Mouse (Mus musculus) cortical plate, adult 2 months (tissue): ENCODE measurements around the gene Dusp6. TPM values are rescaled to one million over a fixed set of nuclear protein-coding genes. Genes with fewer than 3 reads are reported as not detected.
"Not testable (repeated sequence)": the region's sequence is repeated elsewhere in the genome, so short reads cannot be mapped to it uniquely, and the experiment has no call there.

Experiments
- H3K27ac ChIP-seq: fragments of 200-500 bp; 2 replicates; pipeline ENCODE4 v1.5.1; 2012; ENCODE audit warnings: low read length, control low read depth, inconsistent platforms; ENCODE audit not compliant: insufficient read depth
- H3K4me1 ChIP-seq: fragments of 200-500 bp; 2 replicates; pipeline ENCODE4 v1.6.1; 2011; ENCODE audit warnings: low read length; ENCODE audit not compliant: control insufficient read depth, insufficient read depth
- H3K4me3 ChIP-seq: fragments of 200-500 bp; 2 replicates; pipeline ENCODE4 v1.5.1; 2011; ENCODE audit warnings: mild to moderate bottlenecking, low read length, control low read depth; ENCODE audit not compliant: insufficient read depth
- CTCF ChIP-seq: fragments of 200-500 bp; IDR thresholded peaks from 2 replicates; pipeline ENCODE4 v1.5.1; 2011; ENCODE audit warnings: mild to moderate bottlenecking, control low read depth, low read length; ENCODE audit not compliant: insufficient read depth; ENCODE audit errors: extremely low read depth
- POLR2A ChIP-seq: fragments of 200-500 bp; IDR thresholded peaks from 2 replicates; pipeline ENCODE4 v1.6.1; 2011; ENCODE audit warnings: mild to moderate bottlenecking, low read length, control low read depth; ENCODE audit not compliant: insufficient read depth; ENCODE audit errors: extremely low read depth
- polyA plus RNA-seq: library from polyadenylated mRNA; depleted of rRNA; stranded (reverse); fragments of >200 nt; gene quantifications from 2 replicates; pipeline ENCODE4 v1.2.3, GENCODE M21; 2012; rRNA removed

Dusp6 gene
- 69.9 and 75.8 TPM in 2 replicates for polyA plus RNA-seq

DNA sequence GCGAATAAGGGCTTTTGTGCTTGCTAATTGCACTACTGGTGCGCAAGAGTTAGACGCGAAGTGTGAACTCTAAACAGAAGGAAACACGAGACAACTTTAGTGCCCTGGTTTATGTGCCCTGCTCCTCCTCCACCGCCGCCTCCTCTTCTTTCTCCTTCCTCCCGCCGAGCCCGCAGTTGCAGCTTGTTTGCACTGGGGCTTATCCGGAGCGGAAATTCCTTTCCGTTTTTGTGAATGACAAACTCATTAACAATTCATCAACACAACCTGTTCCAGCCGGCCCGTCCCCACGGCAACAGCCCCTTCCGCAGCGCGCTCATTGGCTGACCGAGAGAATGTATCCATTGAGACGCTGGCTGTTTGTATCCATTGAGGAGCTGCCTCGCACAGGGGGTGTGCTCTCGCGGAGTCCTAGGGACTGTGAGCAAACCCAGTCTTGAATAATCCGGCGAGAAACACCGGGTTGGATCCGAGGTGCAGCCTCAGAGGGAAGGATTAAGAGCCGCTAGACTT lies at the start of gene Dusp6:
Gene Dusp6 (plus strand): TSS at position 365 of the 513 bp plus-strand sequence.
- no peaks in the 10 kb centered on the region for H3K4me1 ChIP-seq
- H3K27ac ChIP-seq = peak within 1 kb of the TSS; percentile 99
- peak; percentile 100 for TF ChIP-seq POLR2A
- no peak for TF ChIP-seq CTCF
- peak within 1 kb of the TSS; percentile 93 for H3K4me3 ChIP-seq

DNA sequence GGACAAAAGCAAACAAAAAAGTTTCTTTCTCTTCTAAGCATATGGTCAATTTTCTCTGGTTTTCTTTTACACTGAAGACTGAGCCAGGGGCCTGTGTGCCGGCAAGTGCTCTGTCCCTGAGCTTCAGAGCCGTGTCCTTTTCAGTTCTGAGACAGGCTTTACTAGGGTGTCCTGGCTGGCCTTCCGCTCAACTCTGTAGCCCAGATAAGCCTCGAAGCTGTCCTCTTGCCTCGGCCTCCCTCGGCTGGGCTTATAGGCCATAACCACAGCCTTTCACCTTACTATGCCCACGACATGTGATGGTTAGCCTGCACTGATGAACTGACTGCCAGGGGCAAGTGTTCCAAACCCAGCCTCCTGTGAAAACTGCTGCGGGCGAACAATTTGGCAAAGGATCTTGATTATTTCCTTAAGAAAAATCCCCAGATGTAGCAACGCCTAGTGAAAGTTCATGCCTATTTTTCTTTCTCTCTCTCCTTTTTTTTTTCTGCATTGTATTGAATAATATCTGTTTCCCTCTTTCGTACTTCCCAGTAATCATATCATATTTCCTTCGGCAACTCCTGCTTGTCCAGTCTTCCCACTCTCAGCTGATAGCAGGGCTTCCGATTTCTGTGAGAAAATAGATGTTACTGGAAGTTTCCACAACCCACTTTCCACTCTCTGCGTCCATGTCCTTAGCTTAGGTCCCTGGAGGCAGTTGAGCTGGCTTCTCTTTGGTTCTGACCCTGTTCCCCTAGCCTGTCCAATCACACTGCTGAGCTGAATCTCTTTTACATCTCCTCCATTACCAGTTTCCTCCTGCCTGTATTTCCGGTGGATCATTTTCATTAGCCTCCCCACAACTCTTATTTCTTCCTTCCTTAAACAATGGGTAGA lies 48.4 kb upstream of the Dusp6 start:
- Histone ChIP-seq H3K4me3 (no peak overlapping the region), H3K4me1 (no peaks in the 10 kb centered on the region), H3K27ac (no peak overlapping the region)
- TF ChIP-seq CTCF (no peak), POLR2A (no peak)

DNA sequence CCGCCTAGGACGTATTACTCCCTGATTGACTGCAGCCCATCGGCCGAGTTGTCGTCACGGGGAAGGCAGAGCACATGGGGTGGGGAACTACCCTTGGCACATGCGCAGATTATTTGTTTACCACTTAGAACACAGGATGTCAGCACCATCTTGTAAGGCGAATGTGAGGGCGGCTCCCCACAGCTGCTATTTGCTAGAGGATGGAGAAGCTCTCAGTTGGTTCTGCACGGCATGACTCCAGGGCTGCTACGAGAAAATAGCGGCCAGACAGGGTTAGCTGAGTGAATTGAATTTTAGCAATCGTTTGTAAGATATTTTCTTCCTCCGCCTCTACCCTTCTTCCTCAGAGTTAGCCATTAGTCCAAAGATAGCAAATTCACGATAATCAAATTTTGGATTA lies 46.5 kb upstream of the Dusp6 start:
- not testable (repeated sequence) for H3K27ac ChIP-seq, H3K4me3 ChIP-seq, H3K4me1 ChIP-seq

DNA sequence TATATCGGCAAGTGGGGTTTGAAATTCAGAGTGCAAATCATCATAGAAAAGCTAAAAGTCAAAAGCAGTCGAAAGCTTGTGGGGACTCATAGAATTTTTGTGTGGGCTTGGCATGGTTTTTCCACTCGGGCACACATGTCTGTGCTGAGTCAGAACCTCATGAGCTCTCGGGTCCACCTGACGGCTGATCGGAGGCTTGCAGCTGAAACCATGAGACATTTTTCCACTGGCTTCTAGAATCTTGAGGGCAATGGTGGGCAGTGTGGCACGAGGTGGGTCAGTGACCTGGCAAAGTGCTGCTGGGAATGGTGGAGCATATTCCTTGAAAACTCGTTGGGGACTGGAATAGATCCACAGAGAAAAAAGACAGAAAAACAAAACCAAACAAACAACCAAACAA lies 41.5 kb upstream of the Dusp6 start:
- no peak overlapping the region for H3K27ac ChIP-seq
- no peak overlapping the region for H3K4me3 ChIP-seq
- H3K4me1 ChIP-seq = peaks cover 4% of the 10 kb centered on the region
- TF ChIP-seq POLR2A (no peak), CTCF (no peak)

DNA sequence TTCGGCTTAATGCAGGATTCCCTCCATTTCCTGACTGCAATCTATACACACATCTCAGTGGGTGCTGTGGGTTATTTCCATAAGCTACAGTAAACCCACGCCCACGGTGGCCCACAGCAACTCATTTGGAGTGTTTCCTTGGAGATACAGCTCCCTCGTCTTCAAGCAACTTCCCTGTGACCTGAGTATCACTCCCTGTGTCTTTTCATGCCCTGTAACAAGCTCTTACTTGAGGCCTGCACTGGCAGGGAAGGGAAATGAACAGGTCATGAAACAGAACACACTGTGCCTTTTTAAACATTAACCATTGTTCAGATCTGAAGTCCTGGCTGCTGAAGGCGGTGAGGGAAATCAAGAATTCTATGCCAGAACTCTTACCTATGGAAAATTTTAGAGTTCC lies 40.3 kb upstream of the Dusp6 start:
- no peak overlapping the region for H3K27ac ChIP-seq
- H3K4me3 ChIP-seq = no peak overlapping the region
- TF ChIP-seq CTCF (no peak), POLR2A (no peak)
- H3K4me1 ChIP-seq = peaks cover 4% of the 10 kb centered on the region

DNA sequence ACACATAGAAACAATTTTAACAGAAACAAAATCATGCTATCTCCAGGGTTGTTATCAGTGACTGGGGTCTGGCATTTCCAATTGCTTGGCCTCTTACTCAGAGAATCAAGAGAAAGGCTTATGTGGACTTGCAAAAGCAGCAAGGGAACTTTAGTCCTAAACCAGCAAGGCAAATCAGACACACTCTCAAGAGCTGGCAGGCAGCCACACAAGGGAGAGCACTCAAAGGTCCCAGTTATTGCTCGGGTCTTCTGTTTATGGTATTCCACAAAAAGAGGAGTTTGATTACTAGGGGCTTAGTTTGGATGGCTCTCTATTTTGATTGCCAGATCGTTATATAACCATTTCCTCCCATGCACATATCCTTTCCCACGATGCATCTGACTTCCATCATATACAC lies 38.8 kb upstream of the Dusp6 start:
- Histone ChIP-seq H3K4me3 (no peak overlapping the region), H3K27ac (no peak overlapping the region), H3K4me1 (peaks cover 7% of the 10 kb centered on the region)
- TF ChIP-seq CTCF (no peak), POLR2A (no peak)

DNA sequence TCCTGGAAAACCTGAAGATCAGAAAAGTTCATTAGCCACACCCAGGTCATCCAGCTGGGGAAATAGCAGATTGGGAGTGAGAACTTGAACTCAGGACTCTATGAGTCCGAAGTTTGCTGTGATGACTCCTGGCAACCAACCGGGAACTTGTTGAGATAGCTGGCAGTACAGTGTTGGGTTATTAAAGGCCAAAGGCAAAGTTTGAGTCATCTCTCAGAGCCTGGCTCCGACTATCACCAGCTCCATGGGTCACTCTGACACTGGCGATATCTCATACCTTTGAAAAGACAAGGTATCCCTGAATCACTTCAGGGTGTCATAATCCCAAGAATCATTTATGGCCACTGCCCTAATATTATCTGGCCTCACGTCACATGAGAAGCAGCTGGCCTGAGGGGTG lies 36.2 kb upstream of the Dusp6 start:
- peaks cover 7% of the 10 kb centered on the region for H3K4me1 ChIP-seq
- no peak overlapping the region for H3K27ac ChIP-seq
- TF ChIP-seq POLR2A = no peak
- no peak for TF ChIP-seq CTCF
- H3K4me3 ChIP-seq = no peak overlapping the region

DNA sequence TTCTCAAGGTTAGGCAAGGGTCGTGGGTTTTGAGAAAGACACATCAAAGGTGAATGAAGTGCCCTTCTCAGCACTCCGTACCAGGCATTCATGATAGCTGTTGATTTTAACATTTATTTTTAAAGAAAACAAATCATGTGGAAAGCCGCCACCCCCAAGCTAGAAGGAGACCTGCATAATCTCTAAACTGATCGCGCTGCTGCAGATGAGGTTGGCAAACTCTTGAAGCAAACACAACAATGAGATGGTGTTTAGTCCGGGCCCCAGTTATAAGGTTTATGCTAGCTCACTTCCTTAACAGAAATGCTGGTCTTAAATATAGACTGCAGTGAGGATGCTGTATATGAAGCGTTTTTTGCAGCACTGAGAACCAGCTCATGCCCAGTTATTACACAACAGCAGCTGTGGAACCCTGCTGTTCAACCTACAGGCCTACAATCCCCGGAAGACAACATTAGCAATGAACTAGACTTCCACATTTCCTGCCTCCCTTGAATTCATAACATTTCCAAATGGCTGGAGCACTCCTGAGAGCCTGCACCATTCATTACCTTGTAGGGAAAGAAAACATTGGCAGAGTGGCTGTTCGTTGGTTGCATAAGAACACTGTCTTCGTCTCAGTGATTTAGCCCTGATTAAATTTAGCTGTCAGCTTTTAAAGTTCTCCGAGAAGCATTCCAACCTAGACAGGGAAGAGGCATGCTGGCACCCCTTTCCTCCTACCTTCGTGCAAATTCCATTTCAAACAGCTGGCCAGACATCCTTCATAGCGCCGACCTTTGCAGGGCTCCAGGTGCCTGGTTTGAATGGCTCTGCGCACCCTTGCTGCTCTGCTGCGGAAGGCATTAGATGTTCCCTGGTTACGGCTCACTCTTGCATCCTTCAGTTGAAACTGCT lies 34.8 kb upstream of the Dusp6 start:
- H3K27ac ChIP-seq = peak overlapping the region; percentile 53

DNA sequence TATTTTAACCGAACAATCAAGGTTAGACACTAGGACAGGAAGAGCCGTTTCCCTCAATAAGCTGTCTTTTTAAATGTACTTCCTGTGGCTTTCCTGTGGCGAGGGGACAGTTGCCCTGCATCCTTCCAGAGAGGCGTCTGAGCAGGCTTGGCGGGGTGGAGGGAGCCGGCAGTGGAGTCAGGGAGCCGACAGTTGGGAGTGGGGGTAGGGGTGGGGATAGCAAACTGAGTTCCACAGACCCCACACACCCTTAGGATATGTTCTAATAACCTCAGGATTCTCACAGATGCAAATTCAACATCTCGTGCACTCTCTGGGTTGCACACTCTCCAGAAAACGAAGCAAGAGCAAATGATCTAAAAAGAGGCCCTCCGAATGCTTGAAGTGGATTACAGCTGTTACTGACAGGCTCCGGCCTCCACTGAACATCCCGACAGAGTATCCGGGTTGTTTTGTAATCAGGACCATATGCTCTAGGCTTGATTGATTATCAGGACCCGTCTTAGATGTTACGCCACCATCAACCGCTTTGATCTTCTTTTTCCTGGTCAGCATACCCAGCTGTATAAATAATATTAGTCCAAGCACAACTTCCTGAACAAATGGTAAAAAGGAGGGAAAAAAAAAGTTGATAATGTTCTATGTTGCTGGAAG lies 33.9 kb upstream of the Dusp6 start:
- TF ChIP-seq POLR2A = no peak
- no peak for TF ChIP-seq CTCF
- Histone ChIP-seq H3K4me1 (peaks cover 4% of the 10 kb centered on the region; the same call in 1 of the 2 replicates), H3K27ac (no peak overlapping the region), H3K4me3 (no peak overlapping the region)

More for the DNA sequence above, 34.8 kb upstream of the Dusp6 start:
- TF ChIP-seq CTCF (no peak), POLR2A (no peak)
- peaks cover 4% of the 10 kb centered on the region; the same call in 1 of the 2 replicates for H3K4me1 ChIP-seq
- no peak overlapping the region for H3K4me3 ChIP-seq
